Mouse (Mus musculus) left cerebral cortex, postnatal 10 days (tissue): ENCODE measurements around the gene Pnpla2. TPM values are rescaled to one million over a fixed set of nuclear protein-coding genes. Genes with fewer than 3 reads are reported as not detected.

Source experiments
- DNase-seq, 2 experiments: peaks; one replicate each; pipeline ENCODE4 v3.0.0; 2021 to 2022; ENCODE audit warnings: low spot score in 2 of 2, mixed read lengths in 1 of 2; ENCODE audit errors: extremely low spot score in 1 of 2
- intact Hi-C: fragments of 180-260 bp; cut with DNase I; formaldehyde crosslinking; loops from one replicate; pipeline ENCODE4 v1.15.1; 2025
- total RNA-seq, 2 experiments: library from RNA; stranded (reverse); gene quantifications; 2 replicates each; pipeline ENCODE4 v1.2.3; 2021

Pnpla2 gene
- total RNA-seq, 2 experiments from 2014 or later = 19.2 to 25.5 TPM

GRCm38 (mm10) chr7:141475805-141476158, 20.8 kb downstream of the Pnpla2 start:
- intact Hi-C loops = no loop called here
- no peak for DNase-seq

- intact Hi-C loops = no loop called here
- peak in 1 of 2 experiments; percentile 93 for DNase-seq
These were observed 21.4 kb downstream of the Pnpla2 start for GRCm38 (mm10) chr7:141476226-141476980.

GRCm38 (mm10) chr7:141476981-141477370, 22.0 kb downstream of the Pnpla2 start:
- DNase-seq = peak in 1 of 2 experiments; percentile 55
- intact Hi-C loops = no loop called here

- intact Hi-C loops = no loop called here
These were observed 22.7 kb downstream of the Pnpla2 start for GRCm38 (mm10) chr7:141477578-141478269.

GRCm38 (mm10) chr7:141478270-141478748, 23.3 kb downstream of the Pnpla2 start:
- intact Hi-C loops = no loop called here
- DNase-seq = no peak

More at GRCm38 (mm10) chr7:141477578-141478269, 22.7 kb downstream of the Pnpla2 start:
- peak in 1 of 2 experiments; percentile 75 for DNase-seq

- DNase-seq = peak; percentile 62
- intact Hi-C loops = loop anchor here (2.0 kb wide), 1 partner anchor 44 kb away; no protein-coding TSS in a partner anchor
These were observed 26.0 kb downstream of the Pnpla2 start for GRCm38 (mm10) chr7:141480842-141481497.

GRCm38 (mm10) chr7:141481498-141482401, 26.8 kb downstream of the Pnpla2 start:
- intact Hi-C loops = loop anchor here (2.0 kb wide), 1 partner anchor 43 kb away; no protein-coding TSS in a partner anchor
- peak in 1 of 2 experiments; percentile 73 for DNase-seq

- no peak for DNase-seq
- intact Hi-C loops = no loop called here
These were observed 27.6 kb downstream of the Pnpla2 start for GRCm38 (mm10) chr7:141482531-141483024.

GRCm38 (mm10) chr7:141483114-141483653, 28.2 kb downstream of the Pnpla2 start:
- intact Hi-C loops = no loop called here
- no peak for DNase-seq

- DNase-seq = peak in 1 of 2 experiments; percentile 61
- intact Hi-C loops = no loop called here
These were observed 29.5 kb downstream of the Pnpla2 start for GRCm38 (mm10) chr7:141484186-141485120.

- DNase-seq = no peak
- intact Hi-C loops = no loop called here
These were observed 30.2 kb downstream of the Pnpla2 start for GRCm38 (mm10) chr7:141485186-141485585.

GRCm38 (mm10) chr7:141485606-141486005, 30.6 kb downstream of the Pnpla2 start:
- intact Hi-C loops = no loop called here
- no peak for DNase-seq

GRCm38 (mm10) chr7:141486239-141486638, 31.2 kb downstream of the Pnpla2 start:
- intact Hi-C loops = no loop called here
- DNase-seq = no peak

- DNase-seq = no peak
- intact Hi-C loops = no loop called here
These were observed 32.1 kb downstream of the Pnpla2 start for GRCm38 (mm10) chr7:141487141-141487540.

GRCm38 (mm10) chr7:141491151-141491550, 36.2 kb downstream of the Pnpla2 start:
- DNase-seq = no peak

GRCm38 (mm10) chr7:141492738-141493137, 37.7 kb downstream of the Pnpla2 start:
- no peak for DNase-seq
- intact Hi-C loops = no loop called here

More at GRCm38 (mm10) chr7:141491151-141491550, 36.2 kb downstream of the Pnpla2 start:
- intact Hi-C loops = no loop called here

- no peak for DNase-seq
- intact Hi-C loops = no loop called here
These were observed 38.7 kb downstream of the Pnpla2 start for GRCm38 (mm10) chr7:141493729-141494128.
